Mouse (Mus musculus) stomach, postnatal 0 days (tissue): ENCODE data around the gene Klhdc9.

ENCODE experiments used
- CTCF ChIP-seq: IDR thresholded peaks from 2 replicates; pipeline ENCODE4 v1.5.1; 2016; ENCODE audit warnings: antibody characterized with exemption, low read depth, mild to moderate bottlenecking, moderate library complexity
- EP300 ChIP-seq: optimal IDR thresholded peaks from 2 replicates; pipeline ENCODE3; 2016; ENCODE audit warnings: antibody characterized with exemption

DNA sequence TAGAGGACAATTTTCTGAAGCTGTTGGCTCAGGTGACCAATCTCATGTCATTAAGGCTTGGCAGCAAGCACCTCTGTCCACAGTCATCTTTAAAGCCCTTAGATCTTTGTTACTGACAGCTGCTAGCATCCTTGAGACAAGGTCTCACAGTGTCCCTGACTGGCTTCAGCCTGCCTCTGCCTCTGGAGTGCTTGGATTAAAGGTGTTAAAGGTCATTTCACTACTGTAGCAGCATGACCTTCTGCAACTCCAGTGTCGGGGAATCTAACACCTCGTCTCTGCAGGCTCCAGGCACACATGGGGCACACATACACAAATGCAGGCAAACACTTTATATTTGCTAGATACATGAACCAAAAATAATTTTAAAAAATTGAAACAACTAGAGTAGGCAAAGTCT lies 35.0 kb downstream of the Klhdc9 start:
- TF ChIP-seq CTCF (no peak), EP300 (no peak)
